Mouse (Mus musculus): Measurements from ENCODE around the gene Kl.

GRCm38 (mm10) chr5:151042911-151043310 is 90.5 kb downstream of the Kl start:
- TF ChIP-seq CTCF (IDR thresholded peaks at IDR 0.05) (no peak), EP300 (IDR thresholded peaks at IDR 0.05) (no peak)
